Mouse (Mus musculus) central nervous system, embryonic 11.5 days (tissue): ENCODE measurements around the gene Pnkp. TPM values are rescaled to one million over a fixed set of nuclear protein-coding genes. Genes with fewer than 3 reads are reported as not detected.

Experiments used
- polyA plus RNA-seq: library from polyadenylated mRNA; depleted of rRNA; stranded (reverse); fragments of >200 nt; gene quantifications from 2 replicates; pipeline ENCODE4 v1.2.3, GENCODE M21; 2012; rRNA removed

Gene Pnkp
- polyA plus RNA-seq: 29.5 and 32.5 TPM in 2 replicates

DNA sequence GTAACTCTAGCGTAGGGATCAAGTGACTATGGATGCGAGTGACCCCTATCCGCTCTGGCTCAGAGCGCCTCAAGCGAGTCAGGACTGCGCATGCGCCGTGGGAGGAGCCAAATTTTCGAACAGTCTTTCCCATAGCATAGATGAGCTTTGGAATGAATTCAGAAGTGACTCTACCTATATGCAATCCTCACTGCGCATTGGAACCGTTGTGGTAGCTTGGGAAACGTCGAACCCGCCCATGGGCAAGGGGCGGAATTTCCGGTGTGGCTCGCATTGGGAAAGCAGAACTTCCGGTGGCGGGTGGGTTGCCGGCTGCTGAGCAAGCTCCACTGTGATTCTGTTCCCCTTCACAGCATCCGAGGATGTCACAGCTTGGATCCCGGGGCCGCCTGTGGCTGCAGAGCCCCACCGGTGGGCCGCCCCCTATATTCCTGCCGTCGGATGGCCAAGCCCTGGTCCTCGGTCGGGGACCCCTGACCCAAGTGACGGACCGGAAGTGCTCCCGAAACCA lies at the start of gene Pnkp:
Pnkp (plus strand) TSS at position 98 of the 511 bp plus-strand sequence.

DNA sequence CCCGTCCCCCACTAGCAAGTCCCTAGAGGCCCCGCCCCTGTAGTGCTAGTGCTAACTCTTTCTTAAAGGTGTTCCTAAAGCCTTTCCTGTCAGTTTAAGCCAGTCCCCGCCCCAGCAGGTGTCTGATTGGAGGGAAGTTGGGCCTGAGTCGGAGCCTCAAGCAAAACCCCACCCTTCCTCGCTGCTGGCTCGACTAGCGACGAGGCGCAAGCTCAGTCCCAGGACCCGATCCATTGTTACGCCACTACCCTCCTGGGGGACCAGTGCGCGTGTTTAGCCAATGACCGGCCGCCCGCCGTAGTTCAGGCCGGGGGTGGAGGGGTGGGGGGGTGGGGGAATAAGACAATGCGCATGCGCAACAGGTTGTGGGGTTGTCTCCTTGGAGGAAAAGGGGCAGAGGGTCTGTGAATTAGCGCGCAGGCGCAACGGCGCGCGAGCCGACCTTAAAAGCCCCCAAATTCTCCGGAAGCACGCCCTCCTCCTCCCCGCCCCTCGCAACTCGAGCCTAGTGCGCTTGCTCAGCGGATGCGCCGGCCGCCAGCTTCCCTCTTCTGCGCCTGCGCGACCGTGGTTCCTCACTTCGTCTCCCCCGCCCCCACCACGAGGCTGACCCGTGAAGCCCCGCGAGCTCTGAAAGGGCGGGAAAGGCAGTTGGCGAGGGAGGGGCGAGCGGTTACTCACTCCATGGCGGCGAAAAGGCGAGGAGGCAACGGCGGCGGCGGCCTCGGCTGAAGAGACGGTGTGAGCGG lies 41.0 kb upstream of the Pnkp start, which contains the start of the genes Nup62 and Il4i1:
Nup62 (plus strand) TSS at position 368 of the 749 bp plus-strand sequence.
Il4i1 (plus strand) TSS at position 667 of the 749 bp plus-strand sequence.

DNA sequence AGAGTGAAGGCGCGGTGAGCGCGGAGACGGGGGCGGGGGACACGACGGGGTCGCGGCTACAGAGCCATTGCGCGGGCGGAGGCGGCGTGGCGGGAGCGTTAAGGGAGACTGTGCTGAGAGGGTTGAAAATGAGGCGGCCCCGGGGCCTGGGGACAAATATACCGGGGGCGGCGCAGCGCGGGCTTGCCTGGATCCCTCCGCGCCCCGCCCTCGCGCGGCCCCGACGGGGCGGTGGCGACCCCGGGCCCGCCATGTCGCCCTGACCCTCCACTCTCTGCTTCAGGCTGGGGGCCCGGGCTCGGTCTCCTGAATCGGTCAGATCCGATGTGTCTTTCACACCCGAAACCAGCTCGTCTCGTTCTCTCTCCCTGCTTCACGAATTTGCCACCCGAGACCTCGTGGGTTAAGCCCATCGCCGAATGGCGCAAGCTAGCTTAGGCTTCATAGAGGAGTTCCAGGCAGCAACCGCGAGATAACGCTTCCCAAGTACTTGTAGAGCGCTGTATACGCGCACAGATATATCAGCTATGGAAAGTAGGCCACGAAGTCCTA lies 40.4 kb upstream of the Pnkp start, which contains the start of gene Atf5:
Atf5 (minus strand) TSS at position 189 of the 552 bp plus-strand sequence.

DNA sequence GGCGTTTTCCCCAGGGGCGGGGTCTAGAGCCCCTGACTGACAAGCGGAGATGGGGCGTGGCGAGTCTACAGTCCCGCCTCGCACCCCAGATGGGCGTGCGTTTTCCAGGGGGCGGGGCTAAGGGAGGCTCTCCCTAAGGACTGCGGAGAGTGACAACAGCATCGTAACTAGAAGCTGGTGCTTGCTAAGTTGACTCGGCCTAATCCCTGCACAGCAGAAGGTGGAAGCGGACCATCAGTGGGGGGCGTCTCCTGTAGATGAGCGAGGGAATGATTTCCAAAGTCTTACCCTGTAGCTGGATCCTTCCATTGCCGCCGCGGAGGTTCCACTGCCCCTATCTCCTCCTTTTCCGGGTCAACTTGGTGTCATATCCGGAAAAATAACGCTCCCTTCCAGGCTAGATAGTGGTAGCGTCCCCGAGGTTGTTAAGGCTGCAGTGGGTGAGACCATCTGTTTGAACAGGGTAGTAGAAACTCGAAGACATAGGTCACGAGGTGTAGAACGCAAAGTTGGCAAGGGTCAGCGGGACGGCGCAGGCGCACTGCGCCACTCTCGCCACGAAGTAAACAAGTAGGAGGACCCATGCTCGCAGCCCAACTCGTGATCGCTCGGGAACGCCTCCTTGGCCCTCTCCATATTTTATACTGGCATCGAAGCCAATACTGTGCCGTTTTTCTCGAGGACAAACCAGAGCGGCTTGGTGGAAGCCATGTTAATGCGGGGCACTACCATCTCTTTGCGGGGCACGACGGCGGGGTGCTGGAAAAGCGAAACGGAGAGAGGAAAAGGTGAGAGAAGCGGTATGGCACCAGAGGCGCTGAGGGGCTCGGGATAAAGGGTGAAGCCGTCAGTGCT lies 8.2 kb upstream of the Pnkp start, which contains the start of the genes Akt1s1 and Tbc1d17:
Akt1s1 (plus strand) TSS at position 431 of the 855 bp plus-strand sequence.
Tbc1d17 (minus strand) TSS at position 519 of the 855 bp plus-strand sequence.

DNA sequence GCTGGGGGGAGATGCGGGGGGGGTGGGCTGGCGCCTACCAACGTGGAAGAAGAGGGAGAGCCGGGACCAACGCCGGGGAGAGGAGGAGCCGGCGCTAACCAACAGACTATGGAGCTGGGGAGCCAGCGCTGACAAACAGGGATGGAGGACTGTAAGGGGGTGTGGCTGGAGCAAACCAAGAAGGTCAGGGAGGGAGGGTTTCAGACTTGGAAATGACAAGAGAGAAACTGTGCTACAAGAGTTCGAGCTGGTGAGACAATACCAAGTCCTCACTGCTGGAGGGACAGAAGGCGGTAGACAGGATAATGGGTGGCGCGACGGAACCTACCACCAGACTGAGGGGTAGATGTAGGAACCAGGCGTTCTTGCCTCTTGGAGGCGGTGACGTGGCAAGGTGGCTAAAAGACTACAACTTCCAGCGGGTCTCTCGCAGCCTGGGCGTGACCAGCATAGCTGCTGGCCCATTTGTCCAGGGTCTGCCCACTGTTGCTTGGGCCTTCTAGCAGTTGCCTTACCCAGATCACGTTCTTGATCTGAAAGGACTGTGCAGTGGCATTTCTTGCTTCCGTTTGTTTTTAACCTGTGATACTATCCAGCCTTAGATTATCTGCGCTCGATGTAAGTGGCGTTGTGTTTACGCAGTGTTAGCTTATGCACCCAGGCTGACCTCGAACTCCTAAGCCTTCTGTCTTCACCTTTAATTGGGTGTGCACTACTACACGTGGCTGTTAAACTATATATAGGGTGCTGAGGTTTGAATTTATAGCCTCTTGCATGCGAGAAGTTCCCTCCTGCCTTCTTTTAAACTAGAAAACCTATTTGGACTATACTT lies 13.0 kb downstream of the Pnkp start, which contains the start of gene Ptov1:
Ptov1 (minus strand) TSS at position 92 of the 832 bp plus-strand sequence.

DNA sequence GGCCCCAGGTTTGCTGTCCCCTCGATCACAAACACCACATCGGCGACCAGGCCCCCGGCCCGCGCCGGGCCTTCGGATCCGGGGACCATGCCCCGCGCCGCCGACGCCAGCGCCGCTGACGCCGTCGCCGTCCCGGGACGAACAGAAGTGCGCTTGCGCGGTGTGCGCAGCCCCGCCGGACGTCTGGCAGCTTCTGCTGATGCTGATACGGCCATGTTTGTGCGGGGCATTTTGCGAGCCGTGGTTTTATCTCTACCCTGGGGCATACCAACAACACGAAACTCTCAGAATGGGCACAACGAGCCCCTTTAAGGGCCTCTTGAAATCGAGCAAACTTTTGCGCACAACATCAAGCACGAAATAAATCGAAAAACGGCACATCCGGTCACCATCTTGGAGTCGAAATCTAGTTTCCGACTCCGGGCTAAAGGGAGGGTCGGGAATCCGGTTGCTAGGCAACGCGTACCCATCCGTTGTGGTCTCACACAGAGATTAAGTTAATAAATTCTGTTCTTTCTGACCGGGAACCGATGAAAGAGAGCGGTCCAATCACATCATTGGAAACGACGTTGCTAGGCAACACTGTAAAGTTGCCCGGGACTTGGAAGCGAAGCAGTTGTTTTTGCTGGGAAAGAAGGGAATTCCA lies 35.5 kb downstream of the Pnkp start, which contains the start of gene Med25:
Med25 (minus strand) TSS at position 437 of the 646 bp plus-strand sequence.

DNA sequence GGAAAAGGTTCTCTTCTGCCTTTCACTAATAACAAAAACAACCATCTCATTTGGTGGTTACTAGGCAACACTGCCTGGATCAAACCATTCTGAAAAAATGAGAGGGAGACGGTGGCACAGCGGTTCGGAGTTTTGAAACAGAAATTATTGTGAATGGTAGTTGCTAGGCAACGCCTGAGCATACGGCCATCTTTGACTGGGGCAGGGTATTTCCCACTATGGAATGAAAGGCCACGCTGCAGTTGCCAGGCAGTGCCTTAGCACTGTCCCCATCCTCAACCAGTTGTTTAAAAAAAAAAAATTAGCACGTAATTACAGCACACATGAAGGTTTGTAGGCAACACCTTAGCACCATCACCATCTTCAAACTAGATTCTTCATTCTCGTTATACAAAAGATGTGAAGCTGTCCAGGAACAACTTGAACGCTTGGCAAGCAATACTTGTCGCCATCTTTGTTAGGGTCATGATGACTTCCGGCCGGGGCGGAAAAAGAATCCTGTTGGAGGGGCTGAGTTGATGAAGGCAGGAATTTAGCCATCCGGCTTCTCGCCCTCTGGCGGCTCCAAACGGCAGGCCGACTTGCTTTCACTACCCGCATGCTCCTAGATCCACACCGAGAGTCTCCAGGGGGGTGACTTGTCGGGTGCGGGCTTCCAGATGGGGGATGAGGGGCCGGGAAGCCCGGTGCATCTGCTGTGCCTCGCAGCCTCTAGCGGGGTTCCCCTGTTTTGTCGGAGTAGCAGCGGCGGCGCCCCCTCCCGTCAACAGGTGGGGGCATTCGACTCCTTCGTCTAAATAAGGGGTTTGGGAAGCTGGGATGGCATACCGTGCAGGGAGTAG lies 38.9 kb downstream of the Pnkp start, which contains the start of gene Fuz:
Fuz (plus strand) TSS at position 487 of the 842 bp plus-strand sequence.

Other genes starting within 250 kb of the Pnkp start
- gene Myh14, start 186.3 kb upstream of the Pnkp start, polyA plus RNA-seq: 1.2 TPM in 2 replicates
- gene Izumo2, start 148.4 kb upstream of the Pnkp start, polyA plus RNA-seq: not detected in 2 replicates
- 29.7 and 35.3 TPM in 2 replicates for gene Vrk3, start 108.7 kb upstream of the Pnkp start, polyA plus RNA-seq
- gene Zfp473, start 106.1 kb upstream of the Pnkp start, polyA plus RNA-seq: 2.1 and 2.2 TPM in 2 replicates
- gene Nup62, start 41.1 kb upstream of the Pnkp start, polyA plus RNA-seq: 72.9 and 96.2 TPM in 2 replicates
- gene Il4i1, start 40.8 kb upstream of the Pnkp start, polyA plus RNA-seq: 0.37 and 0.54 TPM in 2 replicates
- gene Atf5, start 40.5 kb upstream of the Pnkp start, polyA plus RNA-seq: 26.1 and 29.3 TPM in 2 replicates
- gene Akt1s1, start 8.1 kb upstream of the Pnkp start, polyA plus RNA-seq: 101 and 104 TPM in 2 replicates
- 57.2 and 66.8 TPM in 2 replicates for gene Tbc1d17, start 8.1 kb upstream of the Pnkp start, polyA plus RNA-seq
- 453 and 647 TPM in 2 replicates for gene Ptov1, start 12.6 kb downstream of the Pnkp start, polyA plus RNA-seq
- 151 and 183 TPM in 2 replicates for gene Med25, start 35.6 kb downstream of the Pnkp start, polyA plus RNA-seq
- gene Fuz, start 38.9 kb downstream of the Pnkp start, polyA plus RNA-seq: 23.0 and 29.3 TPM in 2 replicates
- gene Ap2a1, start 72.4 kb downstream of the Pnkp start, polyA plus RNA-seq: 70.2 and 102 TPM in 2 replicates
- 0.07 and 0.08 TPM in 2 replicates for gene Tsks, start 86.1 kb downstream of the Pnkp start, polyA plus RNA-seq
- 36.4 and 49.2 TPM in 2 replicates for gene Cpt1c, start 117.7 kb downstream of the Pnkp start, polyA plus RNA-seq
- gene Prmt1, start 129.4 kb downstream of the Pnkp start, polyA plus RNA-seq: 510 and 945 TPM in 2 replicates
- 113 and 137 TPM in 2 replicates for gene Irf3, start 140.5 kb downstream of the Pnkp start, polyA plus RNA-seq
- gene Bcl2l12, start 141.6 kb downstream of the Pnkp start, polyA plus RNA-seq: 70.1 and 80.1 TPM in 2 replicates
- 105 and 108 TPM in 2 replicates for gene Scaf1, start 159.2 kb downstream of the Pnkp start, polyA plus RNA-seq
- 17.2 and 25.6 TPM in 2 replicates for gene Rras, start 160.8 kb downstream of the Pnkp start, polyA plus RNA-seq
- 27.7 and 54.2 TPM in 2 replicates for gene Prr12, start 195.7 kb downstream of the Pnkp start, polyA plus RNA-seq
- gene Nosip, start 205.3 kb downstream of the Pnkp start, polyA plus RNA-seq: 75.0 and 79.0 TPM in 2 replicates
- 18.9 and 28.4 TPM in 2 replicates for gene Prrg2, start 205.5 kb downstream of the Pnkp start, polyA plus RNA-seq
- 151 and 178 TPM in 2 replicates for gene Rcn3, start 235.1 kb downstream of the Pnkp start, polyA plus RNA-seq
- 9.6 and 15.3 TPM in 2 replicates for gene Fcgrt, start 246.7 kb downstream of the Pnkp start, polyA plus RNA-seq